Mouse (Mus musculus): ENCODE measurements around the gene Kalrn.

The Kalrn gene

GRCm38 (mm10) chr16:34557891-34558290 lies 15.4 kb downstream of the Kalrn start:
- no peak for DNase-seq (ENCODE audit: low spot score)

- no peak for DNase-seq (ENCODE audit: low spot score)
Measured at GRCm38 (mm10) chr16:34552731-34553130, 20.6 kb downstream of the Kalrn start.

DNA sequence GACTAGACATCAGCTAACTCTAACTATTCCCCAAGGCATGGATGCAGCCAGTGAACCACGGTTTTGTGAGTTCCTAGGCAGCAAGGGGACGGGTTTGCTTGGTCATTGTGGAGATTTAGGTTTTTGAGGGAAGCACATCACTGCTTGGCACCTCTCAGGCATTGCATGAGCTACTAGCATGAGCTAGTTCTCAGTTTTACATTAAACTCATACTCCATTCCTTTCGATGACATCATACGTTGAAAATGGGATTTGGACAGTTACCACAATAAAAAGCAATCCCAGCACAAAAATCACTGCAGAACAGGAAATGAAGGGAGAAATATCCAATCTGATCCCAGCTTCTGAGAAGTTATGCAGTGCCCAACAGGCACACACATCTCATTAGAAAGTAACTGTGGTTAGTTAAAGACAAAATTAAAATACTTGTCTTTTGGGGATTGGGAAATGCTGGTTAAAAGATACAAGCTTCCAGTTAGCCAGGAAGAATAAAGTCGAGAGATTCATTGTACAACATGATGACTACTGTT lies 23.8 kb downstream of the Kalrn start:
- DNase-seq (ENCODE audit: low spot score), result no peak

DNA sequence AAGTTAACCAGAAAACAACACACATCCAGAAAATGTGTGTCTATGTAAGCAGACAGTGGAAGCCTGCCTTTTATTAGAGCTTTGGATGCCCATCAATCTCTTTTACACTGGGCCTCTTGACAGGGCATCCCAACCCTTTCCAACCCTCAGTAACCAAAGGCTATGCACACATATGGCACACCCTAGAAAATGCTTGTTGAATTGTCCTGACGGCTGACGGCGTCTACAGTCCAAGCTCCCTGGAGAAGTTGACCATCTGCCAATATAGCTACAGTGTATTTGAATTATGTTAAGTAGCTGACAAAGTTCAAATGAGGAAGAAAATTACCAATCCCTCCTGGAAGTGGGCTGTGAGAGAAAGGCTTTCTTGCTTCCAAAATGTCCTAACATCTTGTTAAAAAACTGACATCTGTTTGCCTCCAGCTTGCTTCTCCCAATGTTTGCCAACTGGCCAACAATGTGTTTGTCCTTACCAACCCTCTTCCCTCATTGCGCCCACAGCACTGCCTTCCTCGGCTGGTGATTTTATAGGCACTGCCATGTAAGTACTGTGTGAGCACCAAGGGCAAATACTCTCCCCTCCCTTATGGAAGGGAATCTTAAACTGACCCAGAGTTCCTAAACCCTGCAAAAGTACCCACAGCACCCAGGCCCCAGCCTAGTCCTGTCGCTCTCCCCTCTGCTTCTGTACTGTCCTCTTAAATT lies 26.4 kb downstream of the Kalrn start:
- no peak for DNase-seq (ENCODE audit: low spot score)

GRCm38 (mm10) chr16:34543754-34544153 lies 29.6 kb downstream of the Kalrn start:
- no peak for DNase-seq (ENCODE audit: low spot score)

GRCm38 (mm10) chr16:34542341-34542740 lies 31.0 kb downstream of the Kalrn start:
- no peak for DNase-seq (ENCODE audit: low spot score)

DNA sequence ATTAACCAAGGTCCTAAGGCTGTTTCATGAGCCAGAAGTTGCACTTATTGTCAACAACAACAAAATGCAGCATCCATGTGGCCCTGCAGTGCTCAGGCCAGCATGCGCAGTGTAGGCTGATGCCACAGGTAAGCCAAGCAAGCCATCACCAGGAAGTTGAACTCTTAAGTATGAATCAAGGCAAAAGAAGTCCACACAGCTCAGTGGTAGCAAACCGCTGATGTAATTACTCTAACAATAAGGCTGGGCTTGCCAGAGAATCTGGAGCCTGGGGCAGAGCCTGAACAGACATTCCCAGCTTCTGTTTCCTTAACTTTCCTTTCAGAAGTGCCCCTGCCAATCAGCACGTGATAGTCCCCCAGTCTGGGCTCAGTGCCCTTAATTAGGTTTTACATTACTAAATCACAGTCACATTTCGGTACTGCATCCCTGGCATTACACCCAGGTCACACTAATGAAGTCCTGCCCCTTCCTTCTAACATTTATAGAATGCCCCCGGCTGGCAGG lies 34.6 kb downstream of the Kalrn start:
- DNase-seq (ENCODE audit: low spot score), result no peak

DNA sequence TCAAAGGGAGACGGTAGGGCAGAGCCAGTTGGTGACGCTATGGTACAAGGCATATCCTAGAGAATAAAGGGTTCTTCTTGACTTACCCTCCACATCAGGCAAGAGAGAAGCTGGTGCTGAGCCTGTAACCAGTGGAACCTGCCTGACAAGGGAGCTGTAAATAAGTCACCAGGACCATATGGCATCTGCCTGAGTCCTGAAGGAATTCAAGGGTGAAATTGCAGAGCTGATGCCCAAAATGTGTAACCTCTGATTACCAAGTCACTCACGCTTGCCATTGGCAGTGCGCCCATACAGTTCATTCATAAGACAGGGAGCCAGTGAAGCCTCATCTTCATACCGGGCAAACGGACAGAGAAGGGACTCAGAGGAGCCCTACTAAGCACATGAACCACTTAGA lies 37.0 kb downstream of the Kalrn start:
- DNase-seq (ENCODE audit: low spot score), result peak; percentile 30

DNA sequence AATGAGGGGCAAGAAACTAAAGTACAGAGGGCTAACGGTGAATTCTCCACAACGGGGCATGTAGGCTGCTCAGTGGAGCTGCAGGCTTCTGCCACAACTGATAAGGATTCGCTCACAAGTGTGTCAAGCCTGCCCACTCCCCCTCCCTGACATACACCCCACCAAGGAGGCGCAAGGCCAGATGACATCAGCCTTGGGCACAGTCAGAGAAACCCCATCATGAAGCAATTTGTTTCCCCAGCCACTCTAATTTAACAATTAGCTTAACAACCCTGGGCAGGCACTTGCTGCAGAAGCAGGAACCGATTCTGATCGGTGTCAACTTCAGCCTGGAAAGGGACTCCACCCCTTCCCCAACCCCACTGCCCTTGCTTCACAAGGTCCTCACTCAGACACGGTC lies 38.2 kb downstream of the Kalrn start:
- DNase-seq (ENCODE audit: low spot score), result no peak

- peak; percentile 72 for DNase-seq (ENCODE audit: low spot score)
Measured at GRCm38 (mm10) chr16:34531506-34531905, 41.8 kb downstream of the Kalrn start.

- no peak for DNase-seq (ENCODE audit: low spot score)
Measured at GRCm38 (mm10) chr16:34530029-34530428, 43.3 kb downstream of the Kalrn start.

DNA sequence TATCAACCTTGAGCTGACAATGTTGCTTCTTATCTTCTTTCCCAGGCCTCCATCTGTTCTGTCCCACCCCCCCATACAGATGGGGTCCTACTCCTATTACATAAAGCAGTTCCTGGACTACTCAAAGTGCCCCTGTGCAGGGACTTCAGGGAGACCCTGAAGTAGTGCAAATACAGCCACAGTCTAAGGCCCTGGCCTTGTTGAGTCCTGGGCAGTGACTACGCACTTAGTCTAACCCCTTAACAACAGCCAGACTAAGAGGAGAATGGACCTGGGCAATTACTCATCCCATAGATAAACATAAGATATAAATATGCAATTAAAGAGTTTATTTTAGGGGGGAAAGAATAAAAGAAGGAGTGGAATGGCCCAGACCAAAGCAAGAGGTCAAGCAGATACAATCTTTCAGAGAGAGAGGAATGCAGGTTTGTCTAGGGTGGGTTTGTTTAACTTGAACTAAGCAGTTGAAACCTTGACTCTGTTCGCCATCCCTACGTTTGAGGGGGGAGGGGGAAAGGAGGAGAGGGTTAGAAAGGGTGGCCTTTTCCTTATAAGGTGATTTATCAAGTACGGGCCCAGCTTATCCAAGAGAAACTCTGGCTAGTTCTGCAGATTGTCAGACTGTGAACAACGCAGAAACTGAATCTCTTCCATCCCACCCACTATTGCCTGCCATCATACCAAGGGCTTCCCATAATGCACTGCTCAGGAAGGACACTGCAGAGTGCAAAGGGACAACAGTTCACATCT lies 44.9 kb downstream of the Kalrn start:
- DNase-seq (ENCODE audit: low spot score), result no peak

DNA sequence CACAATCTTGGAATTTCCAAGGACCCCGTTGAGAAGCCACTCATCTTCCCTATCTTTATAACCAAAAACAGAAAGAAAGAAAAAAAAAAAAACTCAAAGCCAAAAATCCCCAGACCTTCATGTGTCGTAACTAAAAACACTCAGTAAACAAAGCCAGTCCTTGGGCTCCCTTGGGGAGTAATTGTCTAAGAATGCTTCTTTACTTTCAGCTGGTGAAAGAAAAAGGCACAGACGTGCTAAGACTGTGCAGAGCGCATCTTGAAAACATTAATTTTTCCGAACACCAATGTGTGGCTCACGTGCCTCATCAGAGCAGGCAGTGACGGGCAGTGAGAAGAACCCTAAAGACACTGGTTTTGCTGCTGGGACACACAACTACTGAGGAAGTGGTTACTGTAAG lies 47.0 kb downstream of the Kalrn start:
- no peak for DNase-seq (ENCODE audit: low spot score)

GRCm38 (mm10) chr16:34525866-34526265 lies 47.5 kb downstream of the Kalrn start:
- no peak for DNase-seq (ENCODE audit: low spot score)

DNA sequence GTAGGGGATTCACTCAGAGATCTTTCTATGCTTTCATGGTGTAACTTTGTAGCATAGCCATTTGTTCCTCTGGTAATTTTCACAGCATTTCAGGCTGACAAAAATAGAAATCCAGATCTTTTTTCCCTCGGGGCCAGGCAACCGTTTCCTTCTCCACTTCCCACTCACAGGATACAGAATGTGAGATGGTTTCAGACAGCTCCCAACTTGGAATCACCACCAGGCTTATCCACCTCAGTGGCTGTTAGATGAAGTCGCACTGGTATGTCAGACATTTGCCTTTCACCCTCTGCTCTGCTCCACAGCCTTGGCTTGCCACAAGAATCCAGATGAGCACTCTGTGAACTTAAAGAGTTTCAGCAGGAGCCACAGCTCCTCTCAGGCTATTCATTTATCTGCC lies 48.1 kb downstream of the Kalrn start:
- no peak for DNase-seq (ENCODE audit: low spot score)

GRCm38 (mm10) chr16:34521061-34521460 lies 52.3 kb downstream of the Kalrn start:
- DNase-seq (ENCODE audit: low spot score), result no peak

- no peak for DNase-seq (ENCODE audit: low spot score)
Measured at GRCm38 (mm10) chr16:34516891-34517398, 56.4 kb downstream of the Kalrn start.

DNA sequence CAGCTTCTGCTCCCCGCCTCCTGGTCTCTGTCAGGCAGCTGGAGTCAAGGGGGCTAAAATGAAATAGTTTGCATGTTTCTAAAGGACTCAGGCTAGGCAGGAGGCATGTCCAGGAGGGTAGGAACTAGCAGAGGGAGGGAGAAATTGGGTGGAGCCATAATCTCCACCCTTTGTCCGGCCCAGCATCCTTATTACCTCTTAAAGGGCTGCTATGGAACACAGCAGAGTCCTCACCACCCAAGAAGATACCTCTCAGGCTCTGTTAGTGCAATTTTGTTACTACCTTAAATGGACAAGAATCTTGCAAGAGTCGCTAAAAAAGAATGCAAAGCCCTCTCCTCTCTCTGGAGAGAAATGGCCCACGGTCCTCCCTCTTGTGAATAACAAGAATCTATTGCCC lies 57.8 kb downstream of the Kalrn start:
- no peak for DNase-seq (ENCODE audit: low spot score)

GRCm38 (mm10) chr16:34513956-34514593 lies 59.3 kb downstream of the Kalrn start:
- DNase-seq (ENCODE audit: low spot score), result no peak

- DNase-seq (ENCODE audit: low spot score), result no peak
Measured at GRCm38 (mm10) chr16:34512326-34512725, 61.0 kb downstream of the Kalrn start.

- no peak for DNase-seq (ENCODE audit: low spot score)
Measured at GRCm38 (mm10) chr16:34508125-34508524, 65.2 kb downstream of the Kalrn start.

DNA sequence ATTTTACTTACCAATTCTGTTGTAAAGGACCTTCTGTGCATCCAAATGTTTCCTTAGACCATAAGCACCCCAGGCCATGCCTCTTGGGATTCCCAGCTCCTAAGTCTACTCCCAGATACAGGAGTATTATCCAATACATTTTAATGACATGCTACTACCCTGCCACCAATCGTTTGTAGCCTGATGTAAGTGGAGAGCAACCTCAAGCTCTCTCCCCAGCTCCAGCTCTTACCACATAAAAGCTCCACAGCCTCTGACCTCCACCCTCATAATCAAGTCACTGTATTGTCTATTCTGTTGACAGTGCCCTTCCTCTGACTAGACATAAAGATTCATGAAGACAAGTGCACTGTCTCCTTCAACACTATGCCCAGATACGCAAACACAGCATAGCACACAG lies 67.3 kb downstream of the Kalrn start:
- no peak for DNase-seq (ENCODE audit: low spot score)

DNA sequence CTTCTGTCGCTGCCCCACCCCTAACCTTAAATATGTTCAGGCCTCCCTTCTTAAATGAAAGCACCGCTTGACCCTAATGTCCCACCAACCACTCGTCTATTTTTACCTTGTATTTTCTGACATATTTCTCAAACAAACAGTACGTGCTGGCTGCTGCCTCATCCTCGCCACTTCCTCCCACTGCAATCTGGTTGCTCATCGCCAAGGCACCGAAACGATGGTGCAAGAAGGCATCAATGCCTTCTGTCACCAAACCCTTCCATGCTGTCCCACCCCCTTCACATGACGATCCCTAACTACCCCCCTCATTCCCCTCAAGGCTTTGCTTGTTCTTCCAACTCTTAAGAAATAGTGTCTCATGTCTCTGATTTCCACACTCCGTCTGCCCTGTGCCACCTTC lies 69.1 kb downstream of the Kalrn start:
- no peak for DNase-seq (ENCODE audit: low spot score)

Data from retina, embryonic 14.5 days (tissue).